Comparison of ENCODE assay signal across 8 mouse cellular contexts in genomic region chr16:31070358-31071133, GRCm38 (mm10). TPM values are rescaled to one million over a fixed set of nuclear protein-coding genes. Genes with fewer than 3 reads are reported as not detected.
A peak's percentile ranks its signal among the peaks of the same experiment; 100 is the strongest.
DNase-seq lines count a peak whose midpoint lies in the region; ATAC-seq and TF ChIP-seq lines count a peak whose summit lies in the region.

No protein-coding gene starts in this region.

- peak; percentile 85 for ATAC-seq in hindbrain, postnatal 0 days

- no peak overlapping the region for H3K4me3 ChIP-seq in hindbrain, postnatal 0 days (ENCODE audit: low read length)

- no peak overlapping the region for H3K27ac ChIP-seq in hindbrain, postnatal 0 days

- DNase-seq in T-cell, adult 2 months (ENCODE audit: low spot score), result peak; percentile 75
- peak; percentile 88 to 92 for DNase-seq in cerebellum, postnatal 36 days
- peak; percentile 58 to 60 for DNase-seq in gastrocnemius, adult 8-10 months (ENCODE audit: low spot score in 2 of 2)
- peak; percentile 89 for DNase-seq in hindbrain, postnatal 0 days (ENCODE audit: low spot score)
- peak; percentile 87 to 90 for DNase-seq in left cerebral cortex, adult 18-20 months (ENCODE audit: low spot score in 2 of 2)
- DNase-seq in lung, postnatal 4 days, result peak; percentile 85 to 90
- DNase-seq in retina, postnatal 7 days (ENCODE audit: low read depth, low spot score), result peak; percentile 86
- DNase-seq in thymus, postnatal 4 days, result peak; percentile 93

- peak; percentile 97 for TF ChIP-seq CTCF in hindbrain, postnatal 0 days (IDR thresholded peaks at IDR 0.05; ENCODE audit: low read depth)

- H3K4me1 ChIP-seq in hindbrain, postnatal 0 days (ENCODE audit: insufficient read depth, low read length), result no peaks in the 10 kb centered on the region

- no peak overlapping the region for H3K9ac ChIP-seq in hindbrain, postnatal 0 days (replicated peaks; ENCODE audit: low read length)

- H3K4me2 ChIP-seq in hindbrain, postnatal 0 days (ENCODE audit: low read depth, low read length), result peak overlapping the region; percentile 40

- no peaks in the 10 kb centered on the region for H3K27me3 ChIP-seq in hindbrain, postnatal 0 days (ENCODE audit: insufficient read depth, low read length)

- 19% methylated on average over 21 of the region's 21 CpGs for WGBS in hindbrain, postnatal 0 days

- H3K9me3 ChIP-seq in hindbrain, postnatal 0 days (ENCODE audit: low read length), result no peaks in the 10 kb centered on the region

- H3K36me3 ChIP-seq in hindbrain, postnatal 0 days (ENCODE audit: insufficient read depth, low read length), result no peaks in the 10 kb centered on the region

RNA-seq across cellular contexts. Expression of gene Xxylt1, which starts 10.7 kb away (rescaled TPM):
- 1 to 10 TPM; 2.8 to 3.6 (median 3.0) TPM for total RNA-seq in gastrocnemius, adult 8-10 months (2022)
- total RNA-seq in hindbrain, postnatal 0 days (2014; rRNA removed), result 32.8 and 42.4 TPM in 2 replicates
- polyA plus RNA-seq in hindbrain, postnatal 0 days (2015; fragmentation: Nextera tagmentation; extraction: Ambion mirVana), result 18.4 and 21.0 TPM in 2 replicates
- 10 to 100 TPM; 22.5 to 23.2 TPM for total RNA-seq in left cerebral cortex, adult 18-20 months (2021)
